Mouse (Mus musculus) hindbrain, embryonic 10.5 days (tissue): Measurements from ENCODE around the gene N4bp1. TPM values are rescaled to one million over a fixed set of nuclear protein-coding genes. Genes with fewer than 3 reads are reported as not detected.

ENCODE experiments used
- DNase-seq: peaks from one replicate; pipeline ENCODE4 v3.0.0-alpha.2; 2017; ENCODE audit warnings: low spot score
- H3K27ac ChIP-seq: fragments of 300-500 bp; sonication (generic); 2 replicates; pipeline ENCODE4 v1.5.1; 2016; ENCODE audit warnings: mild to moderate bottlenecking, moderate library complexity
- H3K27me3 ChIP-seq: fragments of 300-500 bp; sonication (generic); 2 replicates; pipeline ENCODE4 v1.6.1; 2016; ENCODE audit warnings: mild to moderate bottlenecking; ENCODE audit not compliant: poor library complexity, insufficient read depth, severe bottlenecking
- H3K36me3 ChIP-seq: fragments of 300-500 bp; sonication (generic); 2 replicates; pipeline ENCODE4 v1.6.1; 2016; ENCODE audit warnings: mild to moderate bottlenecking, moderate library complexity
- H3K4me1 ChIP-seq: fragments of 300-500 bp; sonication (generic); replicated peaks from 2 replicates; pipeline ENCODE4 v1.6.1; 2016; ENCODE audit warnings: mild to moderate bottlenecking
- H3K4me3 ChIP-seq: fragments of 300-500 bp; sonication (generic); 2 replicates; pipeline ENCODE4 v1.5.1; 2016; ENCODE audit warnings: mild to moderate bottlenecking, moderate library complexity
- H3K9me3 ChIP-seq: fragments of 300-500 bp; sonication (generic); 2 replicates; pipeline ENCODE4 v1.6.1; 2016; ENCODE audit warnings: mild to moderate bottlenecking, moderate library complexity
- WGBS: fragments of 180-500 bp; shearing (Covaris S2); methylation state at CpG from one replicate; pipeline ENCODE4 v1.1.7; 2016; 5-methylcytosine and 5-hydroxymethylcytosine counted together
- polyA plus RNA-seq: library from polyadenylated mRNA; unstranded; fragments of >200 nt; fragmentation: Nextera tagmentation; extraction: Ambion mirVana; gene quantifications from 2 replicates; pipeline ENCODE4 v1.2.1, GENCODE M21; 2016

N4bp1 gene
- 9.2 and 9.6 TPM in 2 replicates for polyA plus RNA-seq

- Histone ChIP-seq H3K4me3 (peak within 1 kb of the TSS; percentile 96), H3K36me3 (peaks cover 15% of the 10 kb centered on the region), H3K9me3 (no peaks in the 10 kb centered on the region), H3K27me3 (no peaks in the 10 kb centered on the region), H3K4me1 (peaks cover 39% of the 10 kb centered on the region), H3K27ac (peak within 1 kb of the TSS; percentile 96)
- WGBS: under 1% methylated on average over 119 of the region's 119 CpGs
- peak; percentile 93 for DNase-seq
These were observed at the start of gene N4bp1 for GRCm38 (mm10) chr8:86884489-86885463. N4bp1 (minus strand) TSS chr8:86885258.

DNA sequence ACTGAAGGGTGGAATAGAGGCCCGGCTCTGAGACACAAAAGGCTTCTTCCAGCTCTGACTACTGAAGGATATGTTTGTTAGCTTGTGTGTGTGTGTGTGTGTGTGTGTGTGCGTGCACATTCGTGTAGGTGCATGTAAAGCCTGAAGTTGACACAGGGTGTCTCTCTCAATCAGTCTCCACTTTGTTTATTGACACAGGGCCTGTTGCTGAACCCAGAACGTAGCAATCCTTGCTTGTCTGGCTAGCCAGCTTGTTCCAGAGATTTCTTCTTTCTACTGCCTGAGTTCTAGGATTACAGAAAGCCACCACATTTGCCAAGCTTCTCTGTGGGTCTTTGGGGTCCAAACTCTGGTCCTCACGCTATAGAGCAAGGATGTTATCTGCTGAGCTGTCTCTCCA, 49.8 kb upstream of the N4bp1 start:
- Histone ChIP-seq H3K4me3 (no peak overlapping the region), H3K4me1 (peaks cover 22% of the 10 kb centered on the region), H3K36me3 (no peaks in the 10 kb centered on the region), H3K27me3 (no peaks in the 10 kb centered on the region), H3K9me3 (0 out of 2 replicates have a peak, but pooled peaks cover 5% of the 10 kb centered on the region), H3K27ac (no peak overlapping the region)
- no peak for DNase-seq
- WGBS: 62% methylated on average over 5 of the region's 5 CpGs

DNA sequence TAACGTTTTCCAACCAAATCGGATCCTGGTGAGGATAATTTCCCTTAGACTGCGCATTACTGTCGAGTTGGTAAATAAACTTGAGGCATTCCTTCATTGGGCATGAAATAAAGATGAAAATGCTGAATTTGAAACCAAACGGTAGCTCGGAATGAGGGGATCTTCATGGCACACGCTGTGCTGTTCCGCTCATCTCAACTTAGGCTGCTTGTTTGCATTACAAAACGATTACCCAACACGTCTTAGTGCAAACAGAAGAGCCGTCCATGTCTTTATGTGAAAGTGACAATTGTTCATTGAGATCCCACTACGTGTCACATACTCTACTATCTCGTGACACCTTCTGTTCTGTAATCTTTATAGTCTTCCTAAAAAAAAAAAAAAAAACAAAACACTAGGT, 49.3 kb upstream of the N4bp1 start:
- no peak overlapping the region for H3K27ac ChIP-seq
- DNase-seq: no peak
- no peaks in the 10 kb centered on the region for H3K36me3 ChIP-seq
- H3K4me3 ChIP-seq: no peak overlapping the region
- peaks cover 22% of the 10 kb centered on the region for H3K4me1 ChIP-seq
- 0 out of 2 replicates have a peak, but pooled peaks cover 5% of the 10 kb centered on the region for H3K9me3 ChIP-seq
- 58% methylated on average over 13 of the region's 13 CpGs for WGBS
- H3K27me3 ChIP-seq: no peaks in the 10 kb centered on the region

- Histone ChIP-seq H3K27ac (no peak overlapping the region), H3K9me3 (0 out of 2 replicates have a peak, but pooled peaks cover 5% of the 10 kb centered on the region), H3K4me1 (peaks cover 22% of the 10 kb centered on the region), H3K27me3 (no peaks in the 10 kb centered on the region), H3K4me3 (0 out of 2 replicates have a peak overlapping the region, but pooled peaks have one; percentile 13), H3K36me3 (no peaks in the 10 kb centered on the region)
- WGBS: 21% methylated on average over 9 of the region's 9 CpGs
- DNase-seq: peak; percentile 72
These were observed 48.8 kb upstream of the N4bp1 start for GRCm38 (mm10) chr8:86933898-86934297.

GRCm38 (mm10) chr8:86926237-86926636, 41.2 kb upstream of the N4bp1 start:
- Histone ChIP-seq H3K4me3 (no peak overlapping the region), H3K4me1 (no peaks in the 10 kb centered on the region; the same call in 1 of the 2 replicates), H3K27ac (no peak overlapping the region), H3K9me3 (no peaks in the 10 kb centered on the region), H3K36me3 (no peaks in the 10 kb centered on the region), H3K27me3 (no peaks in the 10 kb centered on the region)
- no peak for DNase-seq
- 62% methylated on average over 8 of the region's 8 CpGs for WGBS

- Histone ChIP-seq H3K4me1 (no peaks in the 10 kb centered on the region; the same call in 1 of the 2 replicates), H3K27me3 (no peaks in the 10 kb centered on the region), H3K9me3 (no peaks in the 10 kb centered on the region), H3K27ac (no peak overlapping the region), H3K4me3 (no peak overlapping the region), H3K36me3 (no peaks in the 10 kb centered on the region)
- DNase-seq: no peak
- 80% methylated on average over 5 of the region's 5 CpGs for WGBS
These were observed 38.3 kb upstream of the N4bp1 start for GRCm38 (mm10) chr8:86923219-86923835.

- DNase-seq: no peak
- no peaks in the 10 kb centered on the region for H3K9me3 ChIP-seq
- 66% methylated on average over 1 of the region's 1 CpGs for WGBS
- H3K27ac ChIP-seq: no peak overlapping the region
- H3K27me3 ChIP-seq: no peaks in the 10 kb centered on the region
- H3K36me3 ChIP-seq: no peaks in the 10 kb centered on the region
- no peaks in the 10 kb centered on the region; the same call in 1 of the 2 replicates for H3K4me1 ChIP-seq
- H3K4me3 ChIP-seq: no peak overlapping the region
These were observed 37.6 kb upstream of the N4bp1 start for GRCm38 (mm10) chr8:86922673-86923072.

GRCm38 (mm10) chr8:86922141-86922540, 37.1 kb upstream of the N4bp1 start:
- no peaks in the 10 kb centered on the region for H3K9me3 ChIP-seq
- WGBS: 82% methylated on average over 5 of the region's 5 CpGs
- DNase-seq: no peak
- no peaks in the 10 kb centered on the region for H3K36me3 ChIP-seq
- no peaks in the 10 kb centered on the region; the same call in 1 of the 2 replicates for H3K4me1 ChIP-seq
- no peak overlapping the region for H3K27ac ChIP-seq
- no peaks in the 10 kb centered on the region for H3K27me3 ChIP-seq
- no peak overlapping the region for H3K4me3 ChIP-seq

GRCm38 (mm10) chr8:86920996-86921395, 35.9 kb upstream of the N4bp1 start:
- no peak for DNase-seq
- Histone ChIP-seq H3K9me3 (no peaks in the 10 kb centered on the region), H3K4me1 (no peaks in the 10 kb centered on the region; the same call in 1 of the 2 replicates), H3K36me3 (no peaks in the 10 kb centered on the region), H3K4me3 (no peak overlapping the region), H3K27ac (no peak overlapping the region), H3K27me3 (no peaks in the 10 kb centered on the region)
- WGBS: 72% methylated on average over 5 of the region's 5 CpGs

GRCm38 (mm10) chr8:86920455-86920854, 35.4 kb upstream of the N4bp1 start:
- Histone ChIP-seq H3K27ac (no peak overlapping the region), H3K4me1 (no peaks in the 10 kb centered on the region; the same call in 1 of the 2 replicates), H3K36me3 (no peaks in the 10 kb centered on the region), H3K27me3 (no peaks in the 10 kb centered on the region), H3K9me3 (no peaks in the 10 kb centered on the region), H3K4me3 (no peak overlapping the region)
- DNase-seq: no peak
- WGBS: 55% methylated on average over 7 of the region's 7 CpGs

DNA sequence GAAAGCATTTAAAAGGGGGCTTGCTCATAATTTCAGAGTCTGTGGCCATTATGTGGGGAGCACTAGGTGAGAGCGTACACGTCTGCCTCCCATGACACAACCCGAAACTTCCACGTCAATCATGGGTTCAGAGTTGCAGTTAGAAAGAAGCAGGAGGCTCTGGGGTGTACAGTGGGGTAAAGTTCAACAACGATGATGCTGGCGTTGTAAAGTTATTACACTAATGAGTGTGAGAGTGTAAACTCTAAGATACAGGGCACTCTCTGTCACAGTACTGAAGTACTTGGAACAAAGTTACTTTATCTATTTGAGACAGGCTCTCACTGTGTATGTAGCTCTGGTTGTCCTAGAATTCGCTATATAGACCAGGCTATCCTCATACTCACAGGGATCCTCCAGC, 35.0 kb upstream of the N4bp1 start:
- H3K27me3 ChIP-seq: no peaks in the 10 kb centered on the region
- no peak for DNase-seq
- H3K9me3 ChIP-seq: no peaks in the 10 kb centered on the region
- H3K27ac ChIP-seq: no peak overlapping the region
- no peak overlapping the region for H3K4me3 ChIP-seq
- H3K4me1 ChIP-seq: no peaks in the 10 kb centered on the region; the same call in 1 of the 2 replicates
- WGBS: 88% methylated on average over 7 of the region's 7 CpGs
- no peaks in the 10 kb centered on the region for H3K36me3 ChIP-seq

DNA sequence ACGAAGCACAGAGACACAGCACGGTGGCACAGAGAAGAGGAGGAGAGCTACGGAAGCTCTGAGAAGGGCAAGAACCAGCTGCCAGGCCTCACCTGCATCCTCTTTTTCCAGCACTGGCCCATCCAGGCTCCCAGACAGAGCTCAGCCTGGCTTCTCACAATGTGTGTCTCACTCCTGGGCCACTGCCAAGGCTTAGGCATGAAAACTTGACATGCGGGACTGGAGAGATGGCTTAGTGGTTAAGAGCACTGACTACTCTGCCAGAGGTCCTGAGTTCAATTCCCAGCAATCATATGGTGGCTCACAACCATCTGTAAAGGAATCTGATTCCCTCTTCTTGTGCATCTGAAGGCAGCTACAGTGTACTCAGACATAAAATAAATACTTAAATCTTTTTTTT, 34.2 kb upstream of the N4bp1 start:
- DNase-seq: no peak
- Histone ChIP-seq H3K9me3 (no peaks in the 10 kb centered on the region), H3K27me3 (no peaks in the 10 kb centered on the region), H3K27ac (no peak overlapping the region; the same call in 1 of the 2 replicates), H3K4me1 (peaks cover 3% of the 10 kb centered on the region; the same call in 1 of the 2 replicates), H3K4me3 (no peak overlapping the region), H3K36me3 (no peaks in the 10 kb centered on the region)
- 86% methylated on average over 4 of the region's 4 CpGs for WGBS

- no peak for DNase-seq
- Histone ChIP-seq H3K4me1 (peaks cover 3% of the 10 kb centered on the region; the same call in 1 of the 2 replicates), H3K36me3 (no peaks in the 10 kb centered on the region), H3K4me3 (no peak overlapping the region), H3K27me3 (no peaks in the 10 kb centered on the region), H3K9me3 (no peaks in the 10 kb centered on the region), H3K27ac (no peak overlapping the region)
- 85% methylated on average over 2 of the region's 2 CpGs for WGBS
These were observed 33.0 kb upstream of the N4bp1 start for GRCm38 (mm10) chr8:86918093-86918492.
